Mouse (Mus musculus) MEL (cell line): ENCODE measurements around the gene Aen. TPM values are rescaled to one million over a fixed set of nuclear protein-coding genes. Genes with fewer than 3 reads are reported as not detected.

ENCODE experiments used
- DNase-seq: peaks from one replicate; pipeline ENCODE4 v3.0.0; 2011; ENCODE audit warnings: low read depth, low spot score
- H3K27ac ChIP-seq: 2 replicates; pipeline ENCODE4 v1.5.1; 2012; ENCODE audit warnings: low read depth, mild to moderate bottlenecking, control low read depth, low read length, moderate library complexity; ENCODE audit not compliant: control insufficient read depth
- H3K27me3 ChIP-seq, 2 experiments: fragments of 150-350 bp in 1 of 2; sonication (generic) in 1 of 2; 2 replicates each; pipeline ENCODE4 v1.6.1; 2012; ENCODE audit warnings: low read length in 2 of 2, mild to moderate bottlenecking in 2 of 2, improper control_type of control experiment in 1 of 2, moderate library complexity in 1 of 2; ENCODE audit not compliant: insufficient read depth in 2 of 2, control insufficient read depth in 1 of 2
- H3K36me3 ChIP-seq, 2 experiments: 2 replicates each; pipeline ENCODE4 v1.6.1; 2012 to 2014; ENCODE audit warnings: low read length in 2 of 2, improper control_type of control experiment in 1 of 2, inconsistent platforms in 1 of 2, mild to moderate bottlenecking in 1 of 2; ENCODE audit not compliant: insufficient read depth in 2 of 2, control insufficient read depth in 1 of 2
- H3K4me1 ChIP-seq, 2 experiments: fragments of 150-350 bp in 1 of 2; sonication (generic) in 1 of 2; 2 replicates each; pipeline ENCODE4 v1.6.1; 2012; ENCODE audit warnings: low read length in 2 of 2, improper control_type of control experiment in 1 of 2, mild to moderate bottlenecking in 1 of 2; ENCODE audit not compliant: insufficient read depth in 2 of 2, control insufficient read depth in 1 of 2
- H3K4me3 ChIP-seq, 2 experiments: fragments of 150-350 bp in 1 of 2; sonication (generic) in 1 of 2; 2 replicates each; pipeline ENCODE4 v1.5.1; 2012; ENCODE audit warnings: low read depth in 2 of 2, low read length in 2 of 2, mild to moderate bottlenecking in 2 of 2, moderate library complexity in 2 of 2, control low read depth in 1 of 2, improper control_type of control experiment in 1 of 2; ENCODE audit not compliant: control insufficient read depth in 1 of 2, insufficient read depth in 1 of 2
- H3K79me2 ChIP-seq: 2 replicates; pipeline ENCODE4 v1.6.1; 2012; ENCODE audit warnings: mild to moderate bottlenecking, low read length, moderate library complexity; ENCODE audit not compliant: control insufficient read depth, poor library complexity, insufficient read depth
- H3K9ac ChIP-seq: 2 replicates; pipeline ENCODE4 v1.6.1; 2012; ENCODE audit warnings: low read depth, mild to moderate bottlenecking, control low read depth, low read length, moderate library complexity; ENCODE audit not compliant: control insufficient read depth, poor library complexity, severe bottlenecking
- H3K9me3 ChIP-seq: fragments of 150-350 bp; sonication (generic); replicated peaks from 2 replicates; pipeline ENCODE4 v1.6.1; 2012; ENCODE audit warnings: mild to moderate bottlenecking, low read length, improper control_type of control experiment, moderate library complexity; ENCODE audit not compliant: insufficient read depth
- BHLHE40 ChIP-seq: IDR thresholded peaks from 2 replicates; pipeline ENCODE4 v1.6.1; 2012; ENCODE audit warnings: low read depth, mild to moderate bottlenecking, inconsistent platforms, low read length, improper control_type of control experiment, borderline replicate concordance
- CHD1 ChIP-seq: IDR thresholded peaks from 2 replicates; pipeline ENCODE4 v1.6.1; 2012; ENCODE audit warnings: low read depth, mild to moderate bottlenecking, inconsistent platforms, low read length, improper control_type of control experiment
- CHD2 ChIP-seq: IDR thresholded peaks from 2 replicates; pipeline ENCODE4 v1.6.1; 2011; ENCODE audit warnings: low read length, improper control_type of control experiment
- CTCF ChIP-seq, 3 experiments: IDR thresholded peaks in 2 of 3; conservative IDR thresholded peaks in 1 of 3; 2 replicates each; pipeline ENCODE4 v1.5.1; 2011 to 2012; ENCODE audit warnings: low read length in 3 of 3, low read depth in 2 of 3, mild to moderate bottlenecking in 2 of 3, improper control_type of control experiment in 1 of 3, inconsistent platforms in 1 of 3, mixed read lengths in 1 of 3, moderate library complexity in 1 of 3; ENCODE audit not compliant: control insufficient read depth in 1 of 3, insufficient read depth in 1 of 3, poor library complexity in 1 of 3, severe bottlenecking in 1 of 3
- E2F4 ChIP-seq: IDR thresholded peaks from 2 replicates; pipeline ENCODE4 v1.6.1; 2011; ENCODE audit warnings: low read depth, low read length, improper control_type of control experiment, borderline replicate concordance
- ELF1 ChIP-seq: IDR thresholded peaks from 2 replicates; pipeline ENCODE4 v1.6.1; 2014; ENCODE audit warnings: low read depth, mild to moderate bottlenecking, inconsistent platforms, low read length, improper control_type of control experiment, moderate library complexity
- EP300 ChIP-seq, 2 experiments: IDR thresholded peaks; 2 replicates each; pipeline ENCODE4 v1.6.1; 2011; ENCODE audit warnings: improper control_type of control experiment in 2 of 2, low read length in 2 of 2, low read depth in 1 of 2, mild to moderate bottlenecking in 1 of 2
- ETS1 ChIP-seq: IDR thresholded peaks from 2 replicates; pipeline ENCODE4 v1.6.1; 2012; ENCODE audit warnings: low read depth, mild to moderate bottlenecking, inconsistent platforms, low read length, improper control_type of control experiment, moderate library complexity
- GABPA ChIP-seq: IDR thresholded peaks from 2 replicates; pipeline ENCODE4 v1.6.1; 2012; ENCODE audit warnings: low read depth, mild to moderate bottlenecking, inconsistent platforms, low read length, improper control_type of control experiment, moderate library complexity
- GATA1 ChIP-seq: IDR thresholded peaks from 2 replicates; pipeline ENCODE4 v1.6.1; 2011; ENCODE audit warnings: low read depth, low read length, improper control_type of control experiment
- HCFC1 ChIP-seq: IDR thresholded peaks from 2 replicates; pipeline ENCODE4 v1.6.1; 2012; ENCODE audit warnings: low read depth, mild to moderate bottlenecking, inconsistent platforms, low read length, improper control_type of control experiment, moderate library complexity
- JUND ChIP-seq: IDR thresholded peaks from 2 replicates; pipeline ENCODE4 v1.6.1; 2011; ENCODE audit warnings: low read depth, mild to moderate bottlenecking, improper control_type of control experiment, low read length
- KAT2A ChIP-seq: conservative IDR thresholded peaks from 2 replicates; pipeline ENCODE4 v1.6.1; 2012; ENCODE audit warnings: low read depth, low read length, improper control_type of control experiment, inconsistent platforms
- MAFK ChIP-seq: IDR thresholded peaks from 2 replicates; pipeline ENCODE4 v1.6.1; 2011; ENCODE audit warnings: low read depth, mild to moderate bottlenecking, low read length, improper control_type of control experiment, borderline replicate concordance
- MAX ChIP-seq: IDR thresholded peaks from 2 replicates; pipeline ENCODE4 v1.6.1; 2011; ENCODE audit warnings: low read length, improper control_type of control experiment
- MAZ ChIP-seq: IDR thresholded peaks from 2 replicates; pipeline ENCODE4 v1.6.1; 2012; ENCODE audit warnings: low read depth, mild to moderate bottlenecking, inconsistent platforms, low read length, improper control_type of control experiment
- MEF2A ChIP-seq: IDR thresholded peaks from 2 replicates; pipeline ENCODE4 v1.6.1; 2014; ENCODE audit warnings: low read depth, mild to moderate bottlenecking, inconsistent platforms, low read length, improper control_type of control experiment; ENCODE audit not compliant: poor library complexity, insufficient replicate concordance, severe bottlenecking; ENCODE audit errors: extremely low read depth
- MXI1 ChIP-seq: IDR thresholded peaks from 2 replicates; pipeline ENCODE4 v1.6.1; 2011; ENCODE audit warnings: mild to moderate bottlenecking, low read depth, low read length, improper control_type of control experiment
- MYB ChIP-seq: IDR thresholded peaks from 2 replicates; pipeline ENCODE4 v1.6.1; 2011; ENCODE audit warnings: mild to moderate bottlenecking, low read depth, low read length, improper control_type of control experiment
- MYC ChIP-seq: IDR thresholded peaks from 2 replicates; pipeline ENCODE4 v1.6.1; 2011; ENCODE audit warnings: low read depth, mild to moderate bottlenecking, low read length, improper control_type of control experiment, moderate library complexity
- NELFE ChIP-seq: IDR thresholded peaks from 2 replicates; pipeline ENCODE4 v1.6.1; 2011; ENCODE audit warnings: low read depth, low read length, improper control_type of control experiment
- NRF1 ChIP-seq: IDR thresholded peaks from 2 replicates; pipeline ENCODE4 v1.6.1; 2014; ENCODE audit warnings: low read depth, mild to moderate bottlenecking, inconsistent platforms, low read length, improper control_type of control experiment, moderate library complexity; ENCODE audit not compliant: poor library complexity, insufficient read depth, severe bottlenecking
- POLR2A ChIP-seq, 2 experiments: IDR thresholded peaks; 2 replicates each; pipeline ENCODE4 v1.6.1; 2011 to 2012; ENCODE audit warnings: low read length in 2 of 2, mild to moderate bottlenecking in 2 of 2, control low read depth in 1 of 2, improper control_type of control experiment in 1 of 2, low read depth in 1 of 2, moderate library complexity in 1 of 2; ENCODE audit not compliant: control insufficient read depth in 1 of 2, insufficient read depth in 1 of 2, poor library complexity in 1 of 2
- POLR2AphosphoS2 ChIP-seq: IDR thresholded peaks from 2 replicates; pipeline ENCODE4 v1.6.1; 2011; ENCODE audit warnings: low read length, improper control_type of control experiment
- POLR2AphosphoS5 ChIP-seq: IDR thresholded peaks from 2 replicates; pipeline ENCODE4 v1.6.1; 2012; ENCODE audit warnings: low read depth, borderline replicate concordance, mild to moderate bottlenecking, inconsistent platforms, low read length, moderate library complexity, mixed read lengths
- RAD21 ChIP-seq: IDR thresholded peaks from 2 replicates; pipeline ENCODE4 v1.6.1; 2011; ENCODE audit warnings: mild to moderate bottlenecking, low read depth, low read length, improper control_type of control experiment
- RCOR1 ChIP-seq: IDR thresholded peaks from 2 replicates; pipeline ENCODE4 v1.6.1; 2012; ENCODE audit warnings: low read depth, mild to moderate bottlenecking, inconsistent platforms, low read length, improper control_type of control experiment
- SIN3A ChIP-seq: IDR thresholded peaks from 2 replicates; pipeline ENCODE4 v1.6.1; 2012; ENCODE audit warnings: low read length, improper control_type of control experiment, inconsistent platforms
- SMC3 ChIP-seq: IDR thresholded peaks from 2 replicates; pipeline ENCODE4 v1.6.1; 2011; ENCODE audit warnings: low read depth, low read length, improper control_type of control experiment
- TAL1 ChIP-seq: IDR thresholded peaks from 2 replicates; pipeline ENCODE4 v1.6.1; 2012; ENCODE audit warnings: mild to moderate bottlenecking, inconsistent platforms, low read length, moderate library complexity, mixed read lengths
- TBP ChIP-seq: IDR thresholded peaks from 2 replicates; pipeline ENCODE4 v1.8.0; 2011; ENCODE audit warnings: low read depth, low read length, improper control_type of control experiment
- TCF12 ChIP-seq: IDR thresholded peaks from 2 replicates; pipeline ENCODE4 v1.6.1; 2014; ENCODE audit warnings: low read depth, mild to moderate bottlenecking, inconsistent platforms, low read length, improper control_type of control experiment, moderate library complexity
- USF1 ChIP-seq: IDR thresholded peaks from 2 replicates; pipeline ENCODE4 v1.6.1; 2014; ENCODE audit warnings: low read depth, mild to moderate bottlenecking, inconsistent platforms, low read length, improper control_type of control experiment, moderate library complexity
- USF2 ChIP-seq, 2 experiments: IDR thresholded peaks; 2 replicates each; pipeline ENCODE4 v1.6.1; 2011 to 2012; ENCODE audit warnings: improper control_type of control experiment in 2 of 2, low read length in 2 of 2, borderline replicate concordance in 1 of 2, inconsistent platforms in 1 of 2, low read depth in 1 of 2, mild to moderate bottlenecking in 1 of 2; ENCODE audit not compliant: insufficient read depth in 1 of 2
- ZC3H11A ChIP-seq: IDR thresholded peaks from 2 replicates; pipeline ENCODE4 v1.6.1; 2012; ENCODE audit warnings: low read depth, mild to moderate bottlenecking, inconsistent platforms, low read length, improper control_type of control experiment
- ZKSCAN1 ChIP-seq: IDR thresholded peaks from 2 replicates; pipeline ENCODE4 v1.6.1; 2012; ENCODE audit warnings: low read depth, mild to moderate bottlenecking, inconsistent platforms, low read length, improper control_type of control experiment, moderate library complexity
- ZMIZ1 ChIP-seq: IDR thresholded peaks from 2 replicates; pipeline ENCODE4 v1.6.1; 2012; ENCODE audit warnings: low read depth, mild to moderate bottlenecking, inconsistent platforms, low read length, improper control_type of control experiment, moderate library complexity
- ZNF384 ChIP-seq: IDR thresholded peaks from 2 replicates; pipeline ENCODE4 v1.6.1; 2012; ENCODE audit warnings: low read depth, mild to moderate bottlenecking, inconsistent platforms, low read length, improper control_type of control experiment
- polyA plus RNA-seq, 2 experiments: library from polyadenylated mRNA; stranded (reverse) in 1 of 2; unstranded in 1 of 2; fragments of >175 nt in 1 of 2; fragments of >200 nt in 1 of 2; gene quantifications; 2 replicates each; pipeline versions ENCODE4 v1.2.1 to v1.2.4; 2012; ENCODE audit warnings: low replicate concordance in 2 of 2, low read depth in 1 of 2; ENCODE audit not compliant: insufficient read length in 2 of 2, insufficient read depth in 1 of 2, missing spikeins in 1 of 2
- total RNA-seq: library from RNA; depleted of rRNA; stranded (reverse); fragments of 300-350 nt; gene quantifications from 2 replicates; pipeline ENCODE4 v1.2.3, GENCODE M21; 2012

The Aen gene
- total and polyA plus RNA-seq, 3 experiments = 95.9 to 97.7 TPM; not detected in 1

- DNase-seq = peak; percentile 78
- TF ChIP-seq CTCF (IDR thresholded peaks at IDR 0.05 in 2 of 3, conservative IDR thresholded peaks at IDR 0.05 in 1 of 3; ENCODE audit: control insufficient read depth in 1 of 3, insufficient read depth in 1 of 3, low read depth in 2 of 3, low read length in 3 of 3, poor library complexity in 1 of 3, severe bottlenecking in 1 of 3) (no peak), TAL1 (no peak), POLR2A (IDR thresholded peaks at IDR 0.05; ENCODE audit: control insufficient read depth in 1 of 2, insufficient read depth in 1 of 2, low read depth in 1 of 2, low read length in 2 of 2, poor library complexity in 1 of 2) (no peak), POLR2AphosphoS5 (no peak), GABPA (no peak), ETS1 (peak; percentile 64), NRF1 (no peak), ZMIZ1 (no peak), KAT2A (no peak), ZC3H11A (no peak), JUND (no peak), MAX (peak; percentile 44; the same call in 1 of the 2 replicates), MAZ (no peak), HCFC1 (no peak), MYC (no peak), MYB (no peak), CHD1 (no peak), ZNF384 (no peak), E2F4 (no peak), USF2 (IDR thresholded peaks at IDR 0.05; ENCODE audit: borderline replicate concordance in 1 of 2, insufficient read depth in 1 of 2, low read depth in 1 of 2, low read length in 2 of 2) (no peak), CHD2 (no peak), ELF1 (no peak), RCOR1 (peak; percentile 67), SIN3A (peak; percentile 44), NELFE (no peak), MAFK (no peak), USF1 (no peak), MEF2A (no peak), GATA1 (no peak), RAD21 (no peak), TBP (0 out of 2 replicates have a peak, but pooled peaks have one; percentile 22), EP300 (IDR thresholded peaks at IDR 0.05; ENCODE audit: low read depth in 1 of 2, low read length in 2 of 2) (peak; percentile 56 to 63; a peak in 3 of 4 replicates), BHLHE40 (peak; percentile 60; the same call in 1 of the 2 replicates), POLR2AphosphoS2 (no peak), ZKSCAN1 (no peak), SMC3 (no peak), MXI1 (peak; percentile 65), TCF12 (peak; percentile 71)
These were observed 23.0 kb downstream of the Aen start for GRCm38 (mm10) chr7:78918686-78919085.

More at GRCm38 (mm10) chr7:78918686-78919085, 23.0 kb downstream of the Aen start:
- peak overlapping the region; percentile 26; the same call in 1 of the 2 replicates for H3K27ac ChIP-seq
- H3K9me3 ChIP-seq = no peaks in the 10 kb centered on the region
- peaks cover 5 to 20% of the 10 kb centered on the region in 2 experiments for H3K4me1 ChIP-seq
- no peak overlapping the region; the same call in 1 of the 2 replicates for H3K9ac ChIP-seq
- H3K4me3 ChIP-seq = no peak overlapping the region
- peaks cover 0 to 18% of the 10 kb centered on the region in 2 experiments; a peak in 3 of 4 replicates for H3K36me3 ChIP-seq
- H3K27me3 ChIP-seq = no peaks in the 10 kb centered on the region
- H3K79me2 ChIP-seq = peaks cover 11% of the 10 kb centered on the region
